Mouse (Mus musculus): ENCODE results near the gene Sema4g. TPM values are rescaled to one million over a fixed set of nuclear protein-coding genes. Genes with fewer than 3 reads are reported as not detected.

Sema4g gene
- total RNA-seq, 2 experiments from 2014 or later = 17.7 to 25.8 TPM

DNA sequence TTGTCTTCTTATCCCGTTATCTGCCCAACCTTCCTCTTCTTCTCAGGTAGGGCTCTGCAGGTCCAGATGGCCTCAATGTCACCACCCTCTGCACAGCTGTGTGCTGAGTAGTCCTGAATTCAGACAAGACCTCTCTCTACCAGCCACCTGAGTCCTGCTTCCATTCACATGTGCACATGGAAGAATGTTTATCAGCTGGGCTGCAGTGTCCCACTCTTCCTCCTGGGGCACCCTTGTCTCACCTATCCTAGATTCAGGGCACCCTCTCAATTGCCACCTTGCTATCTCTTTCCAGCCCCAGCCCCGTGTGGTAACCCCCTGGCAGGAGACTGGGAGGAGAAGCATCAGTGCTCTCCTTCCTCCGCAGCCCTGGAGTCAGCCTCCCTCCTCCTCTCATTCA is 13.4 kb downstream of the Sema4g start:
- intact Hi-C loops (cut with DNase I) = no loop called here
- no peak for DNase-seq (ENCODE audit: low spot score in 2 of 2)

GRCm38 (mm10) chr19:45003740-45004516 is 15.0 kb downstream of the Sema4g start:
- DNase-seq (ENCODE audit: low spot score in 2 of 2) = no peak
- intact Hi-C loops (cut with DNase I) = no loop called here

GRCm38 (mm10) chr19:45005444-45005843 is 16.5 kb downstream of the Sema4g start, which contains the start of gene Twnk:
Twnk (plus strand) TSS chr19:45005663.
- no peak for DNase-seq (ENCODE audit: low spot score in 2 of 2)
- intact Hi-C loops (cut with DNase I) = no loop called here

DNA sequence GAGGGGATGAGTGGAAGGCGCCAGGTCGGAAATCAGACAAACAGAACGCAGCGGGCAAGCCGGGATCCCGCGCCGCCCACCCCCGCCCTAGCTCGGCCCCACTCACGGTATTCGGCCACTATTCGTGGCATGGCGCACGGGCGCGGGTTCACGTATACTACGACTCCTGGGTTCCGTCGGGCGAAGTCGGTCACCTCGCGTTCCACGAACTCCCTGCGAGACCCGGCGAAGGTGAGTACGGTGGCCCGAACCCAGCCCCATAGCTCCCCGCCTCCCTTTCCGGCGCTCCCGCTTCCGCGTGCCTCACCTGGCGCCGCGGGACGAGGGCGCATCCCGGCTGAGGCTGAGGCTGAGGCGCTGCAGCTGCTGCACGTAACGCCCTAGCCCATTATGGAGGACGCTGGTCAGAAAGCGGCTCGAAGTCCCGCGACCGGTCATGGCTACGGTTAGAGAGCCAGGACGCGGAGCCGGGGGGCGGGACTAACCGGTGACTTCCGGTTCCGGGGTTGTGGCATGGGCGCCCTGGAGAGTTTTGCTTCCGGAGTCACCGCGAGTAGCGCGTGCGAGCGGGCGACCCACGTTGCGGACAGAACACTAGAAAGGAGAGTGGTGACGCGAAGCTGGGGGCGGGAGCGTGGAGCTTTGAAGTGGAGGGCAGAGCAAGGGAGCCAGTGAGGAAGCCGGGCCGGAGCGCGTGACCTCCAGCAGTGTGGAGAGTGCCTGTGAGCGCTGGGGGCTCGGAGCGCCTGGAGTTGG is 17.2 kb downstream of the Sema4g start, which contains the start of gene Mrpl43:
Gene Mrpl43, minus strand, starts transcription at position 486 of the 756 bp plus-strand sequence.
- DNase-seq (ENCODE audit: low spot score in 2 of 2) = peak; percentile 95 to 97
- intact Hi-C loops (cut with DNase I) = no loop called here

- DNase-seq (ENCODE audit: low spot score in 2 of 2) = no peak
- intact Hi-C loops (cut with DNase I) = no loop called here
Measured at GRCm38 (mm10) chr19:45007021-45007420, 18.1 kb downstream of the Sema4g start.

DNA sequence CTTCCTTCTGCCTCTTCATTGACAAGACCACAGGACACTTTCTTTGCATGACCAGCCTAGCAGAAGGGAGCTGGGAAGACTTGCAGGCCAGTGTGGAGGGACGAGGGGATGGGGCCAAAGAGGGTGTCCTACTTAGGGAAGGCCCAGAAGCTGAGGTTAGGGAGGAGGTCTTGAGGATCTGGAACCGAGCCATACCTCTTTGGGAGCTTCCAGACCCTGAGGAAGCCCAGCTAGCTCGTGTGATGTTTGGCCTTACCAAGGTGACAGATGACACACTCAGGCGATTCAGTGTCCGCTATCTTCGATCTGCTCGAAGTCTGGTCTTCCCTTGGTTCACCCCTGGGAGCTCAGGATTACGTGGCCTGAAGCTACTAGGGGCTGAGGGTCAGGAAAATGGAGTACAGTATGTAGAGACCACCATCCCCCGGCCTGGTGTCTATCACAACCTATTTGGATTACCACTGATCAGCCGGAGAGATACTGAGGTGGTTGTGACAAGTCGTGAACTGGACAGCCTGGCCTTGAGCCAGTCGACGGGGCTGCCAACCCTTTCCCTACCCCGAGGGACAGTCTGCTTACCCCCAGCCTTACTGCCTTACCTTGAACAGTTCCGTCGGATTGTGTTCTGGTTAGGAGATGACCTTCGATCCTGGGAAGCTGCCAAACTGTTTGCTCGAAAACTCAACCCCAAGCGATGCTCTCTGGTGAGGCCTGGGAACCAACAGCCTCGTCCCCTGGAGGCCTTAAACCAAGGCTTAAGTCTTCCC is 18.7 kb downstream of the Sema4g start:
- intact Hi-C loops (cut with DNase I) = no loop called here
- DNase-seq (ENCODE audit: low spot score in 2 of 2) = no peak

GRCm38 (mm10) chr19:45010646-45011045 is 21.7 kb downstream of the Sema4g start:
- intact Hi-C loops (cut with DNase I) = no loop called here
- no peak for DNase-seq (ENCODE audit: low spot score in 2 of 2)

DNA sequence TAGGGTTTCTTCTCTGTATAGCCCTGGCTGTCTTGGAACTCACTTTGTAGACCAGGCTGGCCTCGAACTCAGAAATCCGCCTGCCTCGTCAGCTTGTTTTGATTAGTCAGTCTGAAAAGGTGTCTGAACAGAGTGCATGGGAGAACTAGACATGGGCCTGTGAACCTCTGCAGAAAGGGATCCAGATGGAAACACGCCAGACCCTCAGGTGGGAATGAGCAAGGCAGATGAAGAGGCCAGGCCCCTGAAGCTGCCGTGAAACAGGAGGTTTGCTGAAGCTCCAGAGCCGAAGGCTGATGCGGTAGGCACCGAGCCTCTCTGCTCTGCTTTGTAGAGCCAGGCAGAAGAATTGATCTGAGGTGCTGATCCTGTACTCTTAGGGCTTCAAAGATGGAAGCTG is 23.3 kb downstream of the Sema4g start:
- no peak for DNase-seq (ENCODE audit: low spot score in 2 of 2)

GRCm38 (mm10) chr19:45012636-45013035 is 23.7 kb downstream of the Sema4g start:
- intact Hi-C loops (cut with DNase I) = no loop called here
- DNase-seq (ENCODE audit: low spot score in 2 of 2) = no peak

More for the DNA sequence above, 23.3 kb downstream of the Sema4g start:
- intact Hi-C loops (cut with DNase I) = no loop called here

GRCm38 (mm10) chr19:45013581-45014225 is 24.8 kb downstream of the Sema4g start:
- no peak for DNase-seq (ENCODE audit: low spot score in 2 of 2)
- intact Hi-C loops (cut with DNase I) = no loop called here

DNA sequence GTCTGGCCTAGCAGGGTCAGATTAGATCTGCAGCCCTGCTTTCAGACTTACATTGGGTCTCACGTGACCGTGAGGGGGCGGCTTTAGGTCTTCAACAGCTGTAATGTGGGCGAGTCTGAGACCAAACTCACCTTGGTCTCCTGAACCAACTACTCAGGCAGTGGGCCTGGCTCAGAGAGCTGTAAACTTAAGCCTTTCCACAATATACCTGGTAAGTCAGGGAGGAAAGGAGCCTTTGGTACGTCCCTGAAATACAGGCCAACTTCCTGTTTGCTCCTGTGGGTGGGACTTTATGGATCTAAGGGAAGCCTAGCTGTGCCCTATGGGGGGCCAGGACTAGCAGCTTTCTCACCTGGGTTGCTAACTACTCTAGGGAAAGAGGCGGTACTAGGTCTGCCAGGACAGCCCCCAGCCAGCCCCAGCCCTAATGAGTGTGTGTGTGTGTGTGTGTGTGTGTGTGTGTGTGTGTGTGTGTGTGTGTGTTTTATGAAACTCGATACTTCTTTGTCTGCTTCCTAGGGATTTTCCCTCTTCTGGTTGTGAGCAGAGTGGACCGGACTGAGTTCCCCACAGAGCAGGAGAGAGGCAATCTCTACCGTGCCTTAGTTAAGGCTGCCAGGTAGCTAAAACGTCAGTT is 25.6 kb downstream of the Sema4g start, which contains the start of gene Lzts2:
Gene Lzts2, plus strand, starts transcription at position 80 of the 637 bp plus-strand sequence.
- intact Hi-C loops (cut with DNase I) = no loop called here
- DNase-seq (ENCODE audit: low spot score in 2 of 2) = no peak

DNA sequence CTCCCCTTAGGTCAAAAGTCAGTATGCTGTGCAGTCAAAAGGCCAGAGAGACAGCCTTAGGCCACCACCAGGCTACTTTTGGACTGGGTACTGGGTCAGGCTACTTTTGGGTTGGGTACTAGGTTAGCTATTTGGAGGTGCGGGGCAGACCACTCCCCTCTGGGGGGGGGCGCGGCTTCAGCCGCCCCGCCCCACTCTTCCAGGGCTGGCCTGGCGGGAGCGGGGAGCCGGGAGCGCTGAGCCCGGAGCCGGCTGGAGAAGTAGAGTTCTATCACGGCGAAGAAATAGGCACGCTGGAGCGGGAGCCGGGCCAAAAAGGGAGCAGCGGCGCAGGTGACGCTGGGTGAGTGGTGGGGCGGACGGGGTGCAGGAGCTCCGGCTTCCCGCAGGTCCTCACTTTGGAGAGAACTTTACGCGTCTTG is 26.1 kb downstream of the Sema4g start:
- intact Hi-C loops (cut with DNase I) = no loop called here
- peak in 1 of 2 experiments; percentile 49 for DNase-seq (ENCODE audit: low spot score in 2 of 2)

DNA sequence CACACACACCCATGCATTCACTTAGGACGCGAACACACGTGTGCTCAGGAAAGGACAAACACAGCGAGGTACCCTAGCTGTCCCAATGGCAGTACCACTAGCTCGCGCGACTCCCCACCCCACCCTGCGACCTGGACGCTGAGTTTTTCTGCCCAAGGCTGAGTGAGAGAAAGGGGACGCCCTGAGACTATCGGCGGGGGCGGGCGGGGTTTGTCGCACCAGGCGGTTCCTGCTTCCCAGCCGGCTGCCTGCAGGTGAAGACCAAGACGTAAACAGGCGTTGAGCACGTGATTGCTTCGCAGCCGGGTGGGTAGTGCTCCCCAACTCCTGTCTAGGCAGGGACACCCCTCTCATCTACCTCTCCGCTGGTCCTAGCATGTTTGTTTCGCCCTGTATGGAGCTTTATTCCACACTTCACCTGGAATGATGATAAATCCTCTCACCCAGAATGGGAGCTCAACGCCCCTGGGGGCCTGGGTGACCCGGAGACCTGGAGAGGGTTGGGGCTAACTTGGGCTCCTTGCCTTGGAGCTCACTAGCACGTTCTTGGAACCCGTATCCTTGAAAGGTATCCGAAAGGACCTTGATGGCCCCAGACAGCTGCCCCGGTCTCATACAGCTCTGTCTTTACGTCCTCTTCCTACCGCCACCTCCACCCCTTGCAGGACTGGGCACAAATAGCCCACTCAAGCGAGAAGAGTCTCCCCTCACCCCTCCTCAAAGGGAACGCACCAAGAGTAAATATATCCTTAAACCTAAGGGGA is 26.8 kb downstream of the Sema4g start:
- intact Hi-C loops (cut with DNase I) = loop anchor here (2.0 kb wide), 1 partner anchor 15 kb away; no protein-coding TSS in a partner anchor
- DNase-seq (ENCODE audit: low spot score in 2 of 2) = peak; percentile 50

GRCm38 (mm10) chr19:45016341-45017215 is 27.7 kb downstream of the Sema4g start:
- intact Hi-C loops (cut with DNase I) = loop anchor here (2.0 kb wide), 1 partner anchor 14 kb away; no protein-coding TSS in a partner anchor
- DNase-seq (ENCODE audit: low spot score in 2 of 2) = peak; percentile 67 to 72

DNA sequence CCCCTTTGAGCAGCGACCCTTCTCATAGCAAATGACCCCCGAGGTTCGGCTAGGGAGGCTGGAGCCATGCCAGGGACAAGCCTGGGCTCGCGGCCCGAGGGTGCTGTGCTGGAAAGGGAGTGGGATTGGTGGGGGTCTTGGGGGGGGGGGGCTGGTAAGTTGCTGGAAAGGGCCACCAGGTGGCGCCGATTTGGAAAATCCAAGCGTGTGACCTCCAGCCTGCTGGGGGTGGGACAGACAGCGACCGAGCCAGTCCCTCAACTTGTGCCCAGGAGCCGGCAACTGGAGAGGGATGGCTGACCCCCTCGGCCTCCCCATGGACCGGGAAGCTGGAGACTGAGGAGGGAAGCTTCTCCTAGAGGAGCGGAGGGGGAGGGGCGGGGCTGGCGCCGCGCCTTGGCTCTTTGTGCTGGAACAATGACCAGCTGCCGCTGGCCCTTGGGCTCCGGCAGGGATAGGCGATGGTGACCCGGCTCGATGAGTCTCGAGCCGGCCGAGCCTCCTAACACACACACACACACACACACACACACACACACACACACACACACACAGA is 28.4 kb downstream of the Sema4g start:
- intact Hi-C loops (cut with DNase I) = loop anchor here (2.0 kb wide), 1 partner anchor 14 kb away; no protein-coding TSS in a partner anchor
- DNase-seq (ENCODE audit: low spot score in 2 of 2) = peak; percentile 73 to 75

DNA sequence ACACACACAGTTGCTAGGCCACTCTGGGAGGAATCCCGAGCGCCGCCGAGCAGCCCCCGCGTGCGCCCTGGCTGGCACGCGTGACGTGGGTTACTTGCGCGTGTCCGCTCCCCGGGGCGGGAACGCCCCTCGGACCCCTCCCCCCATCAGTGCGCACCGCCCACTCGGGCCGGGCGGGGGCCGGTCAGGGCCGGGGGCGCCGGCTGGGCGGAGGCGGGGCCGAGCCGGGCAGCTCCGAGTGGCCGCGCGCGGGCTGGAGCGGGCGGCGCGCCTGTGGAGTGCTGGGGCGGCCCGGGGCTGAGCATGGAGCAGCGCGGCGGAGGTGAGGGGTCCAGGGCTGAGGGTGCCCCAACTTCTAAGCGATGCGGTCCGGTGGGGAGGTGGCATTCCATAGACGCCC is 29.0 kb downstream of the Sema4g start:
- DNase-seq (ENCODE audit: low spot score in 2 of 2) = peak; percentile 80 to 88
- intact Hi-C loops (cut with DNase I) = loop anchor here (2.0 kb wide), 1 partner anchor 13 kb away; no protein-coding TSS in a partner anchor

DNA sequence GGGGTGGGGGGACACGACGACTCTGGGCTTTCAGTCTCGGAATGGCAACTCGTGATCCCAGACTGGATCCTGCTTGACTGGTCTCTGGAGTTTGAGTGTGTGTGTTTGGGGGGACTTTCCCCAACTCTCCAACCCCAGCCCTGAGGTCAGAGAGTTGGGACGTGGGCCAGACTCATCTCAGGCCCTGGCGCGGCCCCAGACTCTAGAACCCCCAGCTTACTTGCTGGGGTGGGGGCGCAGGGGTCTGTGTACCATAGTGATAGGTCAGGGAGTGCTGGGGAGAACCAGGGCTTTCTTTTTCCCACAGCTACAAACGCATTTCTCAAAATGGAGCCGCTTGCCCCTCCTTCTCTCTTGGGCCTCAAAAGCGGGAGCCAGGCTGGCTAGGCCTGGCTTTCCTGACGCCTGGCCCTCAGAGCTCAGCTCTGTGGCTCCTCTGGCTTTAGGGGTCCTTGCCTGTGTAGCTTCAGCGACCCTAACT is 29.5 kb downstream of the Sema4g start:
- intact Hi-C loops (cut with DNase I) = no loop called here

More for the DNA sequence above, 29.5 kb downstream of the Sema4g start:
- DNase-seq (ENCODE audit: low spot score in 2 of 2) = no peak
